Mouse (Mus musculus): ENCODE data around the gene Fhl2. TPM values are rescaled to one million over a fixed set of nuclear protein-coding genes. Genes with fewer than 3 reads are reported as not detected.
"Not testable (repeated sequence)": the region's sequence is repeated elsewhere in the genome, so short reads cannot be mapped to it uniquely, and the experiment has no call there.

The Fhl2 gene
- total and polyA plus RNA-seq, 2 experiments = 0.28 to 0.39 TPM

DNA sequence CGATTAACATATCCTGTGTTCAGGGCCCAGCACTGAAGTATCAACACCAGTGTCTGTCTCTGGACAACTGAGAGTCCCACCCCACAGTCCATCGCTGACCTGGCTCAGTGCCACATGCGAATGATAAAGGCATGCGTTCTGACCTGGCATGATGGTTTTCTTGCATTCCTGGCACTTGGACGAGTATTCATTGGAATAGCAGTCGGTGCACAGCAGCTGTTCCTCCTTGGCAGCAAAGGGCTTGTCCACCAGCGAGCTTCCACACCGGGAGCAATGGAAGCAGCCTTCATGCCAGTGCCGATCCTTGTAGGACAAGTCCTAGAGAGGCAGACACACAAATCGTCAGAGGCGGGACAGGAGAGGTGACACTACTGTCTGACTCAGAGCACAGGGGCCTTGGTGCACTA, 55.2 kb downstream of the Fhl2 start:
- no peaks in the 10 kb centered on the region for H3K27me3 ChIP-seq (ENCODE audit: control insufficient read depth, insufficient read depth, low read length)
- TF ChIP-seq POLR2A (IDR thresholded peaks at IDR 0.05; ENCODE audit: extremely low read depth, insufficient read depth, low read length) (no peak), CTCF (IDR thresholded peaks at IDR 0.05; ENCODE audit: low read depth, low read length) (no peak)
- H3K36me3 ChIP-seq (ENCODE audit: control insufficient read depth, insufficient read depth, low read length) = no peaks in the 10 kb centered on the region
- H3K9ac ChIP-seq (ENCODE audit: low read depth, low read length) = no peak overlapping the region
- H3K4me1 ChIP-seq (ENCODE audit: control insufficient read depth, insufficient read depth, low read length) = no peaks in the 10 kb centered on the region
- H3K79me2 ChIP-seq (ENCODE audit: control insufficient read depth, insufficient read depth, low read length) = no peaks in the 10 kb centered on the region
- no peak overlapping the region for H3K27ac ChIP-seq (replicated peaks; ENCODE audit: insufficient read depth, low read depth, low read length)
- DNase-seq (ENCODE audit: extremely low read depth, low read depth, low spot score) = no peak
- 79% methylated on average over 11 of the region's 11 CpGs for WGBS
- H3K4me3 ChIP-seq (ENCODE audit: insufficient read depth, low read depth, low read length) = no peak overlapping the region

DNA sequence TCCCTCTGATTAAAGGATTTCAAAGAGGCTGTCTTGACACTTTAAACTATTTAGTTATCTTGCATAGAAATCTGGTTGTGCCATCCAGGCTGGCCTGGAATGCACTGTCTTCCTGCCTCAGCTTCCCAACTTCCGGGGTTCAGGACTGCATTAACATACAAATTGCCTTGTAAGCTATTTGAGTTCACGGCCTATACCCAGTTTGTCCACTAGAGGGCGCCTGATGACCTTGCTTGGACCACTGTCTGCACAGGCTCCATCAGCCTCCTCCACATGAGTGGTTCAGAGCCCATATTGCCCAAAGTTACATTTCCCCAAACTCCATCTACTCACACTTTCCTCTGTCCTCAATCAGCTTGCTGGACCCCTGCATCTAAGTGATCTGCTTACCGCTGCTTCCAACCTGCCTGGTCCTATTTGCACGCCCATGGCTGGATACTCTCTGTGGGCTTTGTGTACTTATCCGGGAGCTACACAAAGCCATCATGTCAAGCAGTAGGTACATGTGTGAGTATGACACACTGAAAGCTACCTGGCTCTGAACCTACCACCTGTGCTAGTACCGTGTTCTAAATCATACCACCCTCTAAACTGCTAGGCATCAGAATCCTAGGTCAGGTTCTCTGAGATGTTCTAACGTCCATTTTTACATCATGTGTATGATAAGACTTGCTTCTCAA, 57.1 kb downstream of the Fhl2 start:
- peak; percentile 65 for DNase-seq (ENCODE audit: extremely low read depth, low read depth, low spot score)
- Histone ChIP-seq H3K9ac (ENCODE audit: low read depth, low read length) (no peak overlapping the region), H3K4me1 (ENCODE audit: control insufficient read depth, insufficient read depth, low read length) (no peaks in the 10 kb centered on the region), H3K4me3 (ENCODE audit: insufficient read depth, low read depth, low read length) (no peak overlapping the region), H3K27ac (replicated peaks; ENCODE audit: insufficient read depth, low read depth, low read length) (no peak overlapping the region), H3K36me3 (ENCODE audit: control insufficient read depth, insufficient read depth, low read length) (no peaks in the 10 kb centered on the region), H3K79me2 (ENCODE audit: control insufficient read depth, insufficient read depth, low read length) (no peaks in the 10 kb centered on the region), H3K27me3 (ENCODE audit: control insufficient read depth, insufficient read depth, low read length) (no peaks in the 10 kb centered on the region)
- 53% methylated on average over 8 of the region's 8 CpGs for WGBS
- TF ChIP-seq CTCF (IDR thresholded peaks at IDR 0.05; ENCODE audit: low read depth, low read length) (peak; percentile 92), POLR2A (IDR thresholded peaks at IDR 0.05; ENCODE audit: extremely low read depth, insufficient read depth, low read length) (no peak)

DNA sequence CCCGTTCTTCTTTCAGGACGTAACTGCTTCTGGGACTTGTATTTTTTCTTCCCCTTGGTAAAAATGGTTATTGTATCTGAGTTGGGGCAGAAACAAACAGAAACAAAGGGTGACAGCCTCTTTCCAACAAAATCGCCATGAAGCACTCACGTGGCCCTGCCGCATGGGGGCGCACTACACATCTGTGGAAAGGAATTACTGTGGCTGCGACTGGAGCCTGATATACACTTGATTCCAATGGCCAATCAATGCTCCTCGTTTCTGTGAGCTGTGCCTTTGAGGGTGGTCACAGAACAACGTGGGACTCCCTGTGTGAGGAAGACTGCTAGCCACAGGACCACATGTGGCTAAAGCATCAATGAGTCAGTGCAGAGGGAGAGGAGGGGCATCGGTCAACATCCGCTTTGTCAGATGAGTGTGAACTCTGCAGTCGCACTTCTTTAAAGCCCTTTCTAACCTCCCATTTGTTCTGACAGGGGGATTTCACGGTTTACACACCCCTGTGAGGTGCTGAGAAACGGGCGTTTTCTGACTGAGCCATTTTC, 58.4 kb downstream of the Fhl2 start:
- no peaks in the 10 kb centered on the region for H3K36me3 ChIP-seq (ENCODE audit: control insufficient read depth, insufficient read depth, low read length)
- no peak overlapping the region for H3K27ac ChIP-seq (replicated peaks; ENCODE audit: insufficient read depth, low read depth, low read length)
- H3K4me3 ChIP-seq (ENCODE audit: insufficient read depth, low read depth, low read length) = no peak overlapping the region
- no peaks in the 10 kb centered on the region for H3K27me3 ChIP-seq (ENCODE audit: control insufficient read depth, insufficient read depth, low read length)
- H3K79me2 ChIP-seq (ENCODE audit: control insufficient read depth, insufficient read depth, low read length) = no peaks in the 10 kb centered on the region
- no peak overlapping the region for H3K9ac ChIP-seq (ENCODE audit: low read depth, low read length)
- no peak for DNase-seq (ENCODE audit: extremely low read depth, low read depth, low spot score)
- WGBS = 71% methylated on average over 15 of the region's 15 CpGs
- no peak for TF ChIP-seq POLR2A (IDR thresholded peaks at IDR 0.05; ENCODE audit: extremely low read depth, insufficient read depth, low read length)
- TF ChIP-seq CTCF (IDR thresholded peaks at IDR 0.05; ENCODE audit: low read depth, low read length) = peak; percentile 65
- H3K4me1 ChIP-seq (ENCODE audit: control insufficient read depth, insufficient read depth, low read length) = no peaks in the 10 kb centered on the region

DNA sequence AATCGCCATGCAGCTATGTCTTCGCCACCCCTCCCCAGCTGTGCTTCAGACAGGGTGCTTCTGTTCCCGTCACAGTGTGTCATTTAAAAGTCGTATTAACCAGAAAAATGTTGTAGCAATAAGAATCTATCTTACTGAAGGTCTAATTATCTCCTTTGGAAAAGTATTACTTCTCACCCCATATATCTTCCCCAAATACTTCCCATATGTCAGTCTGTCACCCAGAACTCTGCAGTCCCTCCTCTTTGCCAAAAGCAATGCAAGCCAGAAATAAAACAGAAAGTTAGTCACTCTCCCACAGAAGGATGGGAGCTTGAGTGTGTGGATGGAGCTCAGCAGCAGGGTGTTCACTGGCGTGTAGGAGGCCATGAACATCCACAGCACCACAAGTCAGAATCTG, 59.5 kb downstream of the Fhl2 start:
- TF ChIP-seq POLR2A (IDR thresholded peaks at IDR 0.05; ENCODE audit: extremely low read depth, insufficient read depth, low read length) (no peak), CTCF (IDR thresholded peaks at IDR 0.05; ENCODE audit: low read depth, low read length) (no peak)
- no peak overlapping the region for H3K4me3 ChIP-seq (ENCODE audit: insufficient read depth, low read depth, low read length)
- no peaks in the 10 kb centered on the region for H3K36me3 ChIP-seq (ENCODE audit: control insufficient read depth, insufficient read depth, low read length)
- no peak overlapping the region for H3K27ac ChIP-seq (replicated peaks; ENCODE audit: insufficient read depth, low read depth, low read length)
- WGBS = 86% methylated on average over 5 of the region's 5 CpGs
- no peak overlapping the region for H3K9ac ChIP-seq (ENCODE audit: low read depth, low read length)
- no peaks in the 10 kb centered on the region for H3K79me2 ChIP-seq (ENCODE audit: control insufficient read depth, insufficient read depth, low read length)
- H3K4me1 ChIP-seq (ENCODE audit: control insufficient read depth, insufficient read depth, low read length) = no peaks in the 10 kb centered on the region
- no peak for DNase-seq (ENCODE audit: extremely low read depth, low read depth, low spot score)
- no peaks in the 10 kb centered on the region for H3K27me3 ChIP-seq (ENCODE audit: control insufficient read depth, insufficient read depth, low read length)

DNA sequence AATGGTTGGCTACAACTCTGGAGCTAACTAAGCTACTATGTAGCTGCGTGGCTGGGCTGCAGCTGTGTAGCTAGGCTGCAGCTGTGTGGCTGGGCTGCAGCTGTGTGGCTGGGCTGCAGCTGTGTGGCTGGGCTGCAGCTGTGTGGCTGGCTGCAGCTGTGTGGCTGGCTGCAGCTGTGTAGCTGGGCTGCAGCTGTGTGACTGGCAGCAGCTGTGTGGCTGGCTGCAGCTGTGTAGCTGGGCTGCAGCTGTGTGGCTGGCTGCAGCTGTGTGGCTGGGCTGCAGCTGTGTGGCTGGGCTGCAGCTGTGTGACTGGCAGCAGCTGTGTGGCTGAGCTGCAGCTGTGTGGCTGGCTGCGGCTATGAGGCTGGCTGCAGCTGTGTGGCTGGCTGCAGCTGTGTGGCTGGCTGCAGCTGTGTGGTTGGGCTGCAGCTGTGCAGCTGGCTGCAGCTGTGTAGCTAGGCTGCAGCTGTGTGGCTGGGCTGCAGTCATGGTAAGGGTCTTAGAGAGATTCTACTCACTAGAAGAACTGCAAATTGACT, 60.2 kb downstream of the Fhl2 start:
- H3K9ac ChIP-seq (ENCODE audit: low read depth, low read length); H3K27ac ChIP-seq (replicated peaks; ENCODE audit: insufficient read depth, low read depth, low read length); DNase-seq (ENCODE audit: extremely low read depth, low read depth, low spot score); H3K79me2 ChIP-seq (ENCODE audit: control insufficient read depth, insufficient read depth, low read length); H3K27me3 ChIP-seq (ENCODE audit: control insufficient read depth, insufficient read depth, low read length); H3K36me3 ChIP-seq (ENCODE audit: control insufficient read depth, insufficient read depth, low read length); H3K4me1 ChIP-seq (ENCODE audit: control insufficient read depth, insufficient read depth, low read length); H3K4me3 ChIP-seq (ENCODE audit: insufficient read depth, low read depth, low read length): not testable (repeated sequence)
- 84% methylated on average over 2 of the region's 2 CpGs for WGBS

DNA sequence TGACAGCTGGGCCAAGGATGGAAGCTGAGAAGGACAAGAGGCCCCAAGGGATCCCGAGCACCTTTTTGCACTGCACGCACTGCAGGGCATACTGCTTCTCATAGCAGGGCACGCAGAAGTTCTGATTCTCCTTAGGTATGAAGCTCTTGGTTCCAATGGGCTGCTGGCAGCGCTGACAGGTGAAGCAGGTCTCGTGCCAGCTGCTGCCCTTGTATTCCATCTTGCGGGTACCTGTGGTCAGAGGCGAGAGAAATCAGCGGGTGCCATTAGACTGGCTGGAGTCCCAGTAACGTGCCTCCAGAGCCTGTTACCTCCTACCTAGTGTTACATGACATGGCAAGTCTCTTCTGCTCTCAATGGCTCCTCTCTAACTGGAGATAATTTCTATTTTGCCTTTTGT, 65.2 kb downstream of the Fhl2 start:
- Histone ChIP-seq H3K4me1 (ENCODE audit: control insufficient read depth, insufficient read depth, low read length) (no peaks in the 10 kb centered on the region), H3K9ac (ENCODE audit: low read depth, low read length) (no peak overlapping the region), H3K27me3 (ENCODE audit: control insufficient read depth, insufficient read depth, low read length) (no peaks in the 10 kb centered on the region), H3K36me3 (ENCODE audit: control insufficient read depth, insufficient read depth, low read length) (no peaks in the 10 kb centered on the region), H3K4me3 (ENCODE audit: insufficient read depth, low read depth, low read length) (no peak overlapping the region), H3K79me2 (ENCODE audit: control insufficient read depth, insufficient read depth, low read length) (no peaks in the 10 kb centered on the region), H3K27ac (replicated peaks; ENCODE audit: insufficient read depth, low read depth, low read length) (no peak overlapping the region)
- no peak for DNase-seq (ENCODE audit: extremely low read depth, low read depth, low spot score)
- WGBS = 88% methylated on average over 9 of the region's 9 CpGs
- TF ChIP-seq POLR2A (IDR thresholded peaks at IDR 0.05; ENCODE audit: extremely low read depth, insufficient read depth, low read length) (no peak), CTCF (IDR thresholded peaks at IDR 0.05; ENCODE audit: low read depth, low read length) (no peak)
